Mouse (Mus musculus) stomach, postnatal 0 days (tissue): ENCODE results near the gene Ttc23. TPM values are rescaled to one million over a fixed set of nuclear protein-coding genes. Genes with fewer than 3 reads are reported as not detected.

Experiments
- ATAC-seq: fragments of 200-750 bp; cut with Nextera tagmentation; 2 replicates; pipeline ENCODE4 v1.8.0; 2017; ENCODE audit not compliant: low FRiP score, low TSS enrichment
- DNase-seq: peaks from one replicate; pipeline ENCODE4 v3.0.0-alpha.2; 2016; ENCODE audit warnings: low spot score
- H3K27ac ChIP-seq: fragments of 300-500 bp; sonication (generic); replicated peaks from 2 replicates; pipeline ENCODE4 v1.5.1; 2014; ENCODE audit warnings: mild to moderate bottlenecking, control low read depth
- H3K27me3 ChIP-seq: fragments of 300-500 bp; sonication (generic); 2 replicates; pipeline ENCODE4 v1.6.1; 2014; ENCODE audit warnings: low read length; ENCODE audit not compliant: control insufficient read depth, insufficient read depth
- H3K36me3 ChIP-seq: fragments of 300-500 bp; sonication (generic); 2 replicates; pipeline ENCODE4 v1.6.1; 2014; ENCODE audit warnings: low read length, mixed read lengths; ENCODE audit not compliant: control insufficient read depth, insufficient read depth
- H3K4me1 ChIP-seq: fragments of 300-500 bp; sonication (generic); replicated peaks from 2 replicates; pipeline ENCODE4 v1.6.1; 2014; ENCODE audit warnings: antibody characterized with exemption; ENCODE audit not compliant: control insufficient read depth, insufficient read depth
- H3K4me2 ChIP-seq: fragments of 300-500 bp; sonication (generic); replicated peaks from 2 replicates; pipeline ENCODE4 v1.6.1; 2014; ENCODE audit warnings: low read depth, mild to moderate bottlenecking, control low read depth, moderate library complexity
- H3K4me3 ChIP-seq: fragments of 300-500 bp; sonication (generic); 2 replicates; pipeline ENCODE4 v1.5.1; 2014; ENCODE audit warnings: low read depth, low read length, control low read depth
- H3K9ac ChIP-seq: fragments of 300-500 bp; sonication (generic); 2 replicates; pipeline ENCODE4 v1.6.1; 2014; ENCODE audit warnings: mild to moderate bottlenecking, low read length, control low read depth, mixed read lengths
- H3K9me3 ChIP-seq: fragments of 300-500 bp; sonication (generic); 2 replicates; pipeline ENCODE4 v1.6.1; 2016; ENCODE audit warnings: low read length; ENCODE audit not compliant: control insufficient read depth
- CTCF ChIP-seq: IDR thresholded peaks from 2 replicates; pipeline ENCODE4 v1.5.1; 2016; ENCODE audit warnings: antibody characterized with exemption, low read depth, mild to moderate bottlenecking, moderate library complexity
- EP300 ChIP-seq: optimal IDR thresholded peaks from 2 replicates; pipeline ENCODE3; 2016; ENCODE audit warnings: antibody characterized with exemption
- WGBS: fragments of 180-500 bp; shearing (Covaris S2); extraction: QIAGEN DNeasy Blood & Tissue Kit; methylation state at CpG from one replicate; pipeline ENCODE4 v1.1.7; 2014; 5-methylcytosine and 5-hydroxymethylcytosine counted together
- microRNA-seq: library from miRNA; unstranded; fragments of <30 nt; microRNA quantifications from one replicate; pipeline ENCODE4, GENCODE M21; 2016
- polyA plus RNA-seq: library from polyadenylated mRNA; unstranded; fragments of >200 nt; fragmentation: Nextera tagmentation; extraction: Ambion mirVana; gene quantifications from 2 replicates; pipeline ENCODE4 v1.2.1, GENCODE M21; 2015

The Ttc23 gene
- polyA plus RNA-seq, 1 experiment from 2014 or later = 12.6 TPM

- Histone ChIP-seq H3K4me2 (peak overlapping the region; percentile 62), H3K4me1 (no peaks in the 10 kb centered on the region), H3K9me3 (no peaks in the 10 kb centered on the region), H3K36me3 (no peaks in the 10 kb centered on the region), H3K4me3 (peak overlapping the region; percentile 28), H3K9ac (peak overlapping the region; percentile 53), H3K27ac (peak overlapping the region; percentile 58), H3K27me3 (no peaks in the 10 kb centered on the region)
- ATAC-seq (no peak), DNase-seq (no peak)
- TF ChIP-seq EP300 (no peak), CTCF (no peak)
- 10% methylated on average over 12 of the region's 13 CpGs for WGBS
Observed at GRCm38 (mm10) chr7:67803857-67804215, 156.6 kb downstream of the Ttc23 start.

Small RNA genes within 50 kb of the gene (microRNA-seq; reads per million reads assigned to microRNA genes)
- not detected for gene Gm23844

Other genes with a start within 250 kb of the Ttc23 start
- gene Lrrc28, start 2.1 kb upstream of the Ttc23 start, polyA plus RNA-seq = 66.0 and 66.5 TPM in 2 replicates
- 13.7 and 17.1 TPM in 2 replicates for gene Synm, start 112.3 kb downstream of the Ttc23 start, polyA plus RNA-seq